Mouse (Mus musculus) liver, postnatal 0 days (tissue): ENCODE measurements around the gene Terb1. TPM values are rescaled to one million over a fixed set of nuclear protein-coding genes. Genes with fewer than 3 reads are reported as not detected.

Source experiments
- ATAC-seq: fragments of 200-750 bp; cut with Nextera tagmentation; 2 replicates; pipeline ENCODE4 v1.8.0; 2017; ENCODE audit warnings: mild to moderate bottlenecking, moderate library complexity
- DNase-seq: peaks from one replicate; pipeline ENCODE4 v3.0.0-alpha.2; 2016
- H3K27ac ChIP-seq: fragments of 300-500 bp; sonication (generic); 2 replicates; pipeline ENCODE4 v1.5.1; 2014; ENCODE audit warnings: antibody characterized with exemption, moderate library complexity, mild to moderate bottlenecking, low read depth
- H3K27me3 ChIP-seq: fragments of 300-500 bp; sonication (generic); 2 replicates; pipeline ENCODE4 v1.6.1; 2014; ENCODE audit warnings: low read length, control low read depth, mixed read lengths; ENCODE audit not compliant: insufficient read depth
- H3K36me3 ChIP-seq: fragments of 300-500 bp; sonication (generic); replicated peaks from 2 replicates; pipeline ENCODE4 v1.6.1; 2014; ENCODE audit warnings: mild to moderate bottlenecking, control low read depth, low read length, moderate library complexity, mixed read lengths; ENCODE audit not compliant: insufficient read depth
- H3K4me1 ChIP-seq: fragments of 300-500 bp; sonication (generic); 2 replicates; pipeline ENCODE4 v1.6.1; 2014; ENCODE audit warnings: antibody characterized with exemption, mild to moderate bottlenecking, control low read depth; ENCODE audit not compliant: insufficient read depth
- H3K4me2 ChIP-seq: fragments of 300-500 bp; sonication (generic); 2 replicates; pipeline ENCODE4 v1.6.1; 2014; ENCODE audit warnings: low read depth, mild to moderate bottlenecking, low read length, moderate library complexity, mixed read lengths
- H3K4me3 ChIP-seq: fragments of 300-500 bp; sonication (generic); 2 replicates; pipeline ENCODE4 v1.5.1; 2014; ENCODE audit warnings: low read depth, low read length
- H3K9ac ChIP-seq: fragments of 300-500 bp; sonication (generic); replicated peaks from 2 replicates; pipeline ENCODE4 v1.6.1; 2014; ENCODE audit warnings: mild to moderate bottlenecking, moderate library complexity
- H3K9me3 ChIP-seq: fragments of 300-500 bp; sonication (generic); 2 replicates; pipeline ENCODE4 v1.6.1; 2016; ENCODE audit warnings: mild to moderate bottlenecking, control low read depth, low read length, mixed read lengths
- CTCF ChIP-seq: sonication (generic); IDR thresholded peaks from 2 replicates; pipeline ENCODE4 v1.5.1; 2016; ENCODE audit warnings: antibody characterized with exemption, low read depth
- EP300 ChIP-seq: IDR thresholded peaks from 2 replicates; pipeline ENCODE4 v1.6.1; 2016; ENCODE audit warnings: antibody characterized with exemption, low read depth, mild to moderate bottlenecking
- WGBS: fragments of 180-500 bp; shearing (Covaris S2); extraction: QIAGEN DNeasy Blood & Tissue Kit; methylation state at CpG from one replicate; pipeline ENCODE4 v1.1.7; 2014; ENCODE audit not compliant: insufficient replicate concordance; 5-methylcytosine and 5-hydroxymethylcytosine counted together
- polyA plus RNA-seq: library from polyadenylated mRNA; unstranded; fragments of >200 nt; fragmentation: Nextera tagmentation; extraction: Ambion mirVana; gene quantifications from 2 replicates; pipeline ENCODE4 v1.2.1, GENCODE M21; 2015

Terb1 gene
- polyA plus RNA-seq, 1 experiment from 2014 or later, result 0.05 TPM

DNA sequence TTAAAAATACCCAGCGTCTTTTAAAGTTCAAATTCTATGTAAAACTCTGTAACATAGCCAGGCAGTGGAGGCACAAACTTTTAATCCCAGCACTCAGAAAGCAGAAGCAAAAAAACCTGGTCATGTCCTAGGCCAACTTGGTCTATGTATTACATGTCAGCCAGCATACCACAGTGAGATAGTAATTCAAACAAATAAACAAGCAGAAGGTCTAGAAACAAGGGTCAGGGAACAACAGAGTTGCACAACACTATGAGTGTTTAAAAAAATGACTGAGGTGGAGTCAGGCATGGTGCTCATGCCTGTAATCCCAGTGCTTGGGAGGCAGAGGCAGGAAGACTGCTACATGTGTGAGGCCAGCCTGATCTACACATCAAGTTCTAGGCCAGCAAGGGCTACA lies 30.6 kb downstream of the Terb1 start:
- Histone ChIP-seq H3K9ac (no peak overlapping the region), H3K4me3 (no peak overlapping the region), H3K4me2 (no peak overlapping the region), H3K36me3 (no peaks in the 10 kb centered on the region), H3K27me3 (no peaks in the 10 kb centered on the region), H3K4me1 (no peaks in the 10 kb centered on the region), H3K27ac (no peak overlapping the region), H3K9me3 (no peaks in the 10 kb centered on the region)
- no peak for TF ChIP-seq EP300
- no peak for TF ChIP-seq CTCF
- 51% methylated on average over 1 of the region's 1 CpGs for WGBS
- DNase-seq (no peak), ATAC-seq (no peak)

DNA sequence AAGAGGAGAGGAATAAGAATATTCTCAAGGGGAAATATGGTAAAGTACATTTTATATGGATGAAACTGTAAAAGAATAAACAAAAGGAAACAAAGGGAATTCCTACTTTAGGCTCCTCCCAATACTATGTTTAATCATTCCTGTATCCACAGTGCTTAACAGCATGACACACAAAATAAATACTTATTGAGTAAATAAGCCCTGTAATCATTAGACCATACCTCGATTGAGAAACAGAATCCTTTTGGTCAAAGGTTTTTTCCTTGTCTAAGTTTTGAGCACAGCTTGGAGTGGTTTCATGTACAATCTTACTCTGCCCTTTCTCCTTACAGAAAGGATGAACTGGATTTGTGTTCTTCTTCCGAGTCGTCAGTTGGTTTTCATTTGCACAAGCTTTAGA lies 37.2 kb downstream of the Terb1 start:
- Histone ChIP-seq H3K27ac (no peak overlapping the region), H3K9me3 (no peaks in the 10 kb centered on the region), H3K4me1 (no peaks in the 10 kb centered on the region), H3K4me2 (0 out of 2 replicates have a peak overlapping the region, but pooled peaks have one; percentile 15), H3K27me3 (no peaks in the 10 kb centered on the region), H3K9ac (no peak overlapping the region), H3K36me3 (no peaks in the 10 kb centered on the region), H3K4me3 (no peak overlapping the region)
- 48% methylated on average over 3 of the region's 3 CpGs for WGBS
- DNase-seq (no peak), ATAC-seq (peak; percentile 70; the same call in 1 of the 2 replicates)
- no peak for TF ChIP-seq CTCF
- no peak for TF ChIP-seq EP300

DNA sequence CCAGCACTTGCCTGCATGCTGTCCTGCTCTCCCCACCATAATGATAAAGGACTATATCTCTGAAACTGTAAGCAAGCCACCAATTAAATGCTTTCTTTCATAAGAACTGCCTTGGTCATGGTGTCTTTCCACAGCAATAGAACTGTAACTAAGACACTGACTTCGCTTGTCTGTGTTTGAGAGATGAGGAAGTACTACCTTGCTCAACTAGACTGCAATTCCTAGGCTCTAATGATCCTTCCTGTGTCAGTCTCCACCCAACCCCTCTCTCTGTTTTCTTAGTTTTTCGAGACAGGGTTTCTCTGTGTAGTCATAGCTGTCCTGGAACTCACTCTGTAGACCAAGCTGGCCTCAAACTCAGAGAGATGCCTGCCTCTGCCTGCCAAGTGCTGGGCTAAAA lies 42.2 kb downstream of the Terb1 start:
- no peaks in the 10 kb centered on the region for H3K9me3 ChIP-seq
- no peak for TF ChIP-seq EP300
- H3K9ac ChIP-seq, result no peak overlapping the region
- ATAC-seq, result no peak
- H3K27ac ChIP-seq, result no peak overlapping the region
- H3K36me3 ChIP-seq, result no peaks in the 10 kb centered on the region
- no peak for DNase-seq
- 52% methylated on average over 2 of the region's 2 CpGs for WGBS
- H3K4me2 ChIP-seq, result no peak overlapping the region
- no peaks in the 10 kb centered on the region for H3K4me1 ChIP-seq
- H3K4me3 ChIP-seq, result no peak overlapping the region
- no peaks in the 10 kb centered on the region for H3K27me3 ChIP-seq

DNA sequence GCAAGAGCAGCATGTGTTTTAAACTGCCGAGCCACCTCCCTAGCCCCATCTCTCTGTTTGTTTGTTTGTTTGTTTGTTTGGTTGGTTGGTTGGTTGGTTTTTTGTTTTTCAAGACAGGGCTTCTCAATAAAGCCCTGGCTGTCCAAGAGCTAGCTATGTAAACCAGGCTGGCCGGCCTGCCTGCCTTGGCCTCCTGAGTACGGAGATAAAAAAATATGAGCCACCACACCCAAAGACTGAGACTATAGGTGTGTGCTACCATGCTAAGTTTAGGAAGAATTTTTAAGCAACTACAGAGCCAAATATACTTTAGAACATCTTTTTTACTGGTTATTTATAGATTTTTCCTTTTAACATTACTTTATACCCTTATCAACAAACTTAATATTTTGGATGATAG lies 57.5 kb downstream of the Terb1 start:
- H3K4me3 ChIP-seq, result no peak overlapping the region
- H3K9ac ChIP-seq, result no peak overlapping the region
- no peak for DNase-seq
- 71% methylated on average over 3 of the region's 3 CpGs for WGBS
- H3K9me3 ChIP-seq, result no peaks in the 10 kb centered on the region
- no peak for ATAC-seq
- no peak overlapping the region for H3K27ac ChIP-seq
- TF ChIP-seq CTCF (no peak), EP300 (no peak)
- no peak overlapping the region for H3K4me2 ChIP-seq
- no peaks in the 10 kb centered on the region for H3K36me3 ChIP-seq
- H3K4me1 ChIP-seq, result no peaks in the 10 kb centered on the region
- H3K27me3 ChIP-seq, result no peaks in the 10 kb centered on the region

DNA sequence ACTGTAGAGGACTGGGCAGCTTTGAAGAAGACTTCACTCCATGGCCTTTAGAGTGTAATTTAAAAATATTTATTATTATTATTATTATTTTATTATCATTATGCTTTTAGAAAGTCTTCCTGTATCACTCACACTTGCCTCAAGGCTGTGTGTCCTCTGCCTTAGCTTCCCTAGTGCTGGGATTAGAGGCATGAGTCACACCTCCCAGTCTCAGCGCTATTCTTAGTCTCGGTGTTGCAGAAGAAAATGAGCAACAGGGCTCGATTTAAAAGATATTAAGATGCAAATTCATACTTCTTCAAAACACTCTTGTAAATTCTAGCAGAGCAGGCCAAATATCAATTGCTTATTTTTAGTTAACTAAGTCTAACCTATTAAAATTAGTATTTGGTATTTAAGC lies 60.9 kb downstream of the Terb1 start:
- no peak overlapping the region for H3K4me2 ChIP-seq
- DNase-seq (no peak), ATAC-seq (no peak)
- peaks cover 3% of the 10 kb centered on the region; the same call in 1 of the 2 replicates for H3K4me1 ChIP-seq
- no peaks in the 10 kb centered on the region for H3K27me3 ChIP-seq
- H3K27ac ChIP-seq, result no peak overlapping the region
- no peak overlapping the region for H3K9ac ChIP-seq
- H3K4me3 ChIP-seq, result no peak overlapping the region
- 74% methylated on average over 3 of the region's 3 CpGs for WGBS
- H3K9me3 ChIP-seq, result no peaks in the 10 kb centered on the region
- H3K36me3 ChIP-seq, result no peaks in the 10 kb centered on the region
- no peak for TF ChIP-seq EP300

DNA sequence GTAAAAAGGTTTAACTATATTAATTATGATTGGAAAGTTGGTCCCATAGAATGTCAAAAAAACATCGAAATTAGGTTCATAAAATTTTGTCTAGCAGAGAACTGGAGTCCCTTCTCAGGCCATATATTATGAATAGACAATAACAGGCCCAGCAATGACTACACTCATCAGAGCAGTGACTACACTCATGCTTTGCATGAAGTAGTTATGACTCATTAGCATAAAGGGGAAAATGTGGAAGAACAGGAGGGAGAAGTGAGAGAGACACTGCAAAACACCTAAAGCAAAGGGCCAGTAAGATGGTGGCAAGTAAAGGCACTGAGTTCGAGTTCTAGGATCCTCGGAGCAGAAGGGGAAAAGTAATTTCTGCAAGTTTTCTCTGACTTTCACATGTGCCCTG lies 63.7 kb downstream of the Terb1 start:
- Histone ChIP-seq H3K9me3 (no peaks in the 10 kb centered on the region), H3K4me3 (no peak overlapping the region), H3K27ac (no peak overlapping the region), H3K4me2 (no peak overlapping the region), H3K9ac (no peak overlapping the region), H3K36me3 (no peaks in the 10 kb centered on the region), H3K27me3 (no peaks in the 10 kb centered on the region), H3K4me1 (peaks cover 14% of the 10 kb centered on the region)
- no peak for ATAC-seq
- no peak for TF ChIP-seq EP300
- TF ChIP-seq CTCF, result no peak
- no peak for DNase-seq
- WGBS, result 66% methylated on average over 3 of the region's 3 CpGs

DNA sequence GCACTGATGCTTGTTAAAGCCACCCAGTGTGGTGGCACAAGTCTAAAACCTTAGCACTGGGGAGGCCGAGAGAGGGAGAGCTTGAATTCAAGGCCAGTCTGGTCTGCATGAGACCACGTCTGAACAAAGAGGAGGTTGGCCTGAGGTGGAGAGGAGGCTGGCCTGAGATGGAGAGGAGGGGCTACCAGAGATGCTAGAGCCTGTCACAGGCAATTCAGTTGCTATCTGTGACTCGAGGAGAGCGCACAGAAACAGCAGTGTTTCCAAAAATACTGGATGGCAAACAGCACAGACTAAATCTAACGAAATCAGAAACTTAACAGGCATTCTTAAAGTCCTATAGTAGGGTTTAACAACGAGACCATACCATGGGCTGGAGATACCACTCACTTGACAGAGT lies 64.5 kb downstream of the Terb1 start:
- ATAC-seq (no peak), DNase-seq (no peak)
- H3K27ac ChIP-seq, result no peak overlapping the region
- no peak overlapping the region for H3K4me2 ChIP-seq
- no peaks in the 10 kb centered on the region for H3K9me3 ChIP-seq
- peaks cover 16% of the 10 kb centered on the region for H3K4me1 ChIP-seq
- no peak overlapping the region for H3K4me3 ChIP-seq
- 55% methylated on average over 6 of the region's 6 CpGs for WGBS
- TF ChIP-seq CTCF (no peak), EP300 (no peak)
- H3K27me3 ChIP-seq, result no peaks in the 10 kb centered on the region
- H3K36me3 ChIP-seq, result peaks cover 2% of the 10 kb centered on the region
- H3K9ac ChIP-seq, result no peak overlapping the region
